Comparison of ENCODE assay signal across 9 mouse cellular contexts in the genomic region with DNA sequence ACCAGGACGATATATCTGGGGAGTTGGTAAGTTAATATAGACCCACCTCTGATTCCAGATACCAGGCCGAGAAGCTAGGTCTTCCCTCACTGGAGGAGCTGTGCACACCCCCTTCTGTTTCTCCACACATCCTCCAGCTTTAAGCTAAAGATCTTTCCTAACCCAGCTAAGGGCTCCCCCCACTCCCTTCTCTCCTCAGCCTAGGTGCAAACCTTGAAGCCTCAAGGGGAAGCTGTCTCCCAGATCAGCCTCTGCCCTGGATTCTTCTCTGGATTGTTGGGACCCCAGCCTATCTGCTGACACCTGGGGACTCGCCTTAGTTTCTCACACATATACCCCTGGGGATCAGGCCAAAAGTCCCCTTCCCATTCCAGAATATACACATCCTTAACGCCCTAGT. TPM values are rescaled to one million over a fixed set of nuclear protein-coding genes. Genes with fewer than 3 reads are reported as not detected.
DNase-seq lines count a peak whose midpoint lies in the region; ATAC-seq and TF ChIP-seq lines count a peak whose summit lies in the region.
"Had no signal": no experiment of that assay in that cellular context is flagged by ENCODE, and none has a peak within 500 bp of the region (broad histone marks: within the 10 kb centered on the region; RNA-seq: fewer than 3 reads in every experiment).

No protein-coding gene starts in this region.

- peak overlapping the region; percentile 73 for H3K4me3 ChIP-seq in heart, embryonic 12.5 days
- H3K4me3 ChIP-seq in brown adipose tissue, adult 24 weeks (ENCODE audit: insufficient read depth, low read depth, low read length), result peak overlapping the region; percentile 57
- H3K4me3 ChIP-seq in forebrain, postnatal 0 days (ENCODE audit: low read depth, low read length), result peak overlapping the region; percentile 61
- H3K4me3 ChIP-seq in midbrain, embryonic 11.5 days (ENCODE audit: low read depth, low read length), result peak overlapping the region; percentile 51; the same call in 1 of the 2 replicates

- 48% methylated on average over 4 of the region's 4 CpGs for WGBS in heart, embryonic 12.5 days
- 46% methylated on average over 4 of the region's 4 CpGs for WGBS in forebrain, postnatal 0 days
- 46% methylated on average over 4 of the region's 4 CpGs for WGBS in midbrain, embryonic 11.5 days

- H3K4me1 ChIP-seq in heart, embryonic 12.5 days (replicated peaks), result peaks cover 25% of the 10 kb centered on the region
- no peaks in the 10 kb centered on the region for H3K4me1 ChIP-seq in brown adipose tissue, adult 24 weeks (ENCODE audit: control insufficient read depth, insufficient read depth, insufficient read length, low read length)
- no peaks in the 10 kb centered on the region for H3K4me1 ChIP-seq in forebrain, postnatal 0 days (ENCODE audit: insufficient read depth)
- H3K4me1 ChIP-seq in midbrain, embryonic 11.5 days (ENCODE audit: control insufficient read depth, insufficient read depth, low read length), result no peaks in the 10 kb centered on the region; the same call in 1 of the 2 replicates

- no peaks in the 10 kb centered on the region for H3K9me3 ChIP-seq in heart, embryonic 12.5 days (replicated peaks)
- no peaks in the 10 kb centered on the region for H3K9me3 ChIP-seq in forebrain, postnatal 0 days (ENCODE audit: low read length)
- H3K9me3 ChIP-seq in midbrain, embryonic 11.5 days (ENCODE audit: control insufficient read depth, low read length), result no peaks in the 10 kb centered on the region

- H3K27ac ChIP-seq in heart, embryonic 12.5 days (ENCODE audit: poor library complexity, severe bottlenecking), result no peak overlapping the region
- 0 out of 2 replicates have a peak overlapping the region, but pooled peaks have one; percentile 36 for H3K27ac ChIP-seq in brown adipose tissue, adult 24 weeks (replicated peaks; ENCODE audit: low read depth, low read length)
- peak overlapping the region; percentile 77; the same call in 1 of the 2 replicates for H3K27ac ChIP-seq in forebrain, postnatal 0 days (ENCODE audit: low read depth, low read length)
- H3K27ac ChIP-seq in midbrain, embryonic 11.5 days (ENCODE audit: low read depth, low read length), result no peak overlapping the region

- peak overlapping the region; percentile 74; the same call in 1 of the 2 replicates for H3K9ac ChIP-seq in heart, embryonic 12.5 days
- peak overlapping the region; percentile 80 for H3K9ac ChIP-seq in forebrain, postnatal 0 days
- H3K9ac ChIP-seq in midbrain, embryonic 11.5 days (ENCODE audit: low read length), result no peak overlapping the region

- no peaks in the 10 kb centered on the region for H3K36me3 ChIP-seq in heart, embryonic 12.5 days
- H3K36me3 ChIP-seq in forebrain, postnatal 0 days (ENCODE audit: insufficient read depth), result no peaks in the 10 kb centered on the region
- H3K36me3 ChIP-seq in midbrain, embryonic 11.5 days (ENCODE audit: control insufficient read depth, insufficient read depth, low read length), result no peaks in the 10 kb centered on the region

- ATAC-seq in heart, embryonic 12.5 days (ENCODE audit: insufficient number of reproducible peaks, low FRiP score), result no peak
- ATAC-seq in forebrain, postnatal 0 days, result peak; percentile 5; the same call in 1 of the 2 replicates
- no peak for ATAC-seq in midbrain, embryonic 11.5 days (ENCODE audit: low FRiP score)
- no peak for ATAC-seq in activated CD4-positive, CD25-positive, alpha-beta regulatory T cell, adult 4 months

- peaks cover 10% of the 10 kb centered on the region for H3K27me3 ChIP-seq in heart, embryonic 12.5 days (replicated peaks)
- no peaks in the 10 kb centered on the region for H3K27me3 ChIP-seq in forebrain, postnatal 0 days (ENCODE audit: insufficient read depth, low read length)
- H3K27me3 ChIP-seq in midbrain, embryonic 11.5 days (ENCODE audit: control insufficient read depth, insufficient read depth, low read length), result peaks cover 14% of the 10 kb centered on the region

- no peak for DNase-seq in heart, postnatal 4 days
- DNase-seq in forebrain, postnatal 0 days, result peak; percentile 36
- peak; percentile 84 for DNase-seq in midbrain, embryonic 11.5 days (ENCODE audit: low spot score, missing footprints)
- no peak for DNase-seq in layer of hippocampus, adult 11-12 months (ENCODE audit: low spot score)
- DNase-seq in lung, postnatal 25 days (ENCODE audit: low spot score), result no peak
- DNase-seq: lung, adult 18-20 months had no signal

- no peak for TF ChIP-seq CTCF in forebrain, postnatal 0 days (IDR thresholded peaks at IDR 0.05; ENCODE audit: low read depth)

- peak overlapping the region; percentile 95 for H3K4me2 ChIP-seq in heart, embryonic 12.5 days
- H3K4me2 ChIP-seq in forebrain, postnatal 0 days (ENCODE audit: low read depth), result peak overlapping the region; percentile 90
- peak overlapping the region; percentile 91; the same call in 1 of the 2 replicates for H3K4me2 ChIP-seq in midbrain, embryonic 11.5 days

RNA-seq across cellular contexts. Expression of a gene that starts 1.7 kb away (rescaled TPM):
- polyA plus RNA-seq in heart, embryonic 12.5 days (2016; fragmentation: Nextera tagmentation; extraction: Ambion mirVana), result 4.3 and 5.3 TPM in 2 replicates
- total RNA-seq in heart, postnatal 4 days (2021), result 10 to 100 TPM; 13.9 to 16.2 TPM
- not detected in 2 replicates for polyA plus RNA-seq in brown adipose tissue, adult 24 weeks (2012; ENCODE audit: insufficient read depth, insufficient read length, missing spikeins)
- total RNA-seq in forebrain, postnatal 0 days (2014; rRNA removed), result 21.2 and 21.5 TPM in 2 replicates
- polyA plus RNA-seq in forebrain, postnatal 0 days (2015; fragmentation: Nextera tagmentation; extraction: Ambion mirVana), result 13.5 and 22.5 TPM in 2 replicates
- polyA plus RNA-seq in midbrain, embryonic 11.5 days (2014; fragmentation: Nextera tagmentation; extraction: Ambion mirVana), result 0.77 and 1.9 TPM in 2 replicates
- polyA plus RNA-seq in activated CD4-positive, CD25-positive, alpha-beta regulatory T cell, adult 4 months (2017; shearing (Covaris generic)), result not detected

Comparison
In these comparisons a context has a peak if more than half of its experiments do, and no peak if none do; other contexts are left out.
1. H3K27ac ChIP-seq: peak in brown adipose tissue, adult 24 weeks (single experiment) and forebrain, postnatal 0 days (single experiment); none in heart, embryonic 12.5 days (single experiment) and midbrain, embryonic 11.5 days (single experiment).
2. DNase-seq: peak in forebrain, postnatal 0 days (single experiment) and midbrain, embryonic 11.5 days (single experiment); none in heart, postnatal 4 days (single experiment), layer of hippocampus, adult 11-12 months (single experiment) and lung, postnatal 25 days (single experiment).
3. Peak in every context shown above with its lines, with median percentiles within 50 percentile points of each other: H3K4me2 ChIP-seq and H3K4me3 ChIP-seq.